Mouse (Mus musculus): ENCODE data around the gene Btc.

Btc gene

GRCm38 (mm10) chr5:91402339-91403211, at the start of gene Btc:
Gene Btc, minus strand, starts transcription at chr5:91402994.
- DNase-seq (ENCODE audit: low read depth, low spot score): no peak

- no peak for DNase-seq (ENCODE audit: low read depth, low spot score)
Observed at GRCm38 (mm10) chr5:91444981-91445517, 42.3 kb upstream of the Btc start.

- DNase-seq (ENCODE audit: low read depth, low spot score): no peak
Observed at GRCm38 (mm10) chr5:91436563-91436962, 33.8 kb upstream of the Btc start.

- no peak for DNase-seq (ENCODE audit: low read depth, low spot score)
Observed at GRCm38 (mm10) chr5:91434723-91435658, 32.2 kb upstream of the Btc start.

GRCm38 (mm10) chr5:91428547-91428946, 25.8 kb upstream of the Btc start:
- DNase-seq (ENCODE audit: low read depth, low spot score): no peak

GRCm38 (mm10) chr5:91413814-91414213, 11.0 kb upstream of the Btc start:
- DNase-seq (ENCODE audit: low read depth, low spot score): no peak

- no peak for DNase-seq (ENCODE audit: low read depth, low spot score)
Observed at GRCm38 (mm10) chr5:91404263-91404662, 1.5 kb upstream of the Btc start.

- DNase-seq (ENCODE audit: low read depth, low spot score): no peak
Observed at GRCm38 (mm10) chr5:91403281-91403680, 487 bp upstream of the Btc start.

GRCm38 (mm10) chr5:91400493-91401096, 2.2 kb downstream of the Btc start:
- no peak for DNase-seq (ENCODE audit: low read depth, low spot score)

- no peak for DNase-seq (ENCODE audit: low read depth, low spot score)
Observed at GRCm38 (mm10) chr5:91375467-91375866, 27.3 kb downstream of the Btc start.

- no peak for DNase-seq (ENCODE audit: low read depth, low spot score)
Observed at GRCm38 (mm10) chr5:91368061-91368565, 34.7 kb downstream of the Btc start.

GRCm38 (mm10) chr5:91366925-91367324, 35.9 kb downstream of the Btc start:
- DNase-seq (ENCODE audit: low read depth, low spot score): no peak

- no peak for DNase-seq (ENCODE audit: low read depth, low spot score)
Observed at GRCm38 (mm10) chr5:91363274-91363991, 39.4 kb downstream of the Btc start.

GRCm38 (mm10) chr5:91352645-91353044, 50.1 kb downstream of the Btc start:
- no peak for DNase-seq (ENCODE audit: low read depth, low spot score)

GRCm38 (mm10) chr5:91345681-91346080, 57.1 kb downstream of the Btc start:
- no peak for DNase-seq (ENCODE audit: low read depth, low spot score)

GRCm38 (mm10) chr5:91345064-91345463, 57.7 kb downstream of the Btc start:
- no peak for DNase-seq (ENCODE audit: low read depth, low spot score)

- DNase-seq (ENCODE audit: low read depth, low spot score): no peak
Observed at GRCm38 (mm10) chr5:91341981-91342760, 60.6 kb downstream of the Btc start.

GRCm38 (mm10) chr5:91334227-91334626, 68.6 kb downstream of the Btc start:
- DNase-seq (ENCODE audit: low read depth, low spot score): no peak

- no peak for DNase-seq (ENCODE audit: low read depth, low spot score)
Observed at GRCm38 (mm10) chr5:91332079-91332865, 70.5 kb downstream of the Btc start.
